Mouse (Mus musculus) layer of hippocampus, postnatal 14 days (tissue): ENCODE data around the gene Hopx. TPM values are rescaled to one million over a fixed set of nuclear protein-coding genes. Genes with fewer than 3 reads are reported as not detected.
"Not testable (repeated sequence)": the region's sequence is repeated elsewhere in the genome, so short reads cannot be mapped to it uniquely, and the experiment has no call there.

Source experiments
- DNase-seq, 2 experiments: peaks; one replicate each; pipeline ENCODE4 v3.0.0; 2021 to 2022; ENCODE audit warnings: low spot score in 2 of 2, mixed read lengths in 1 of 2
- total RNA-seq, 2 experiments: library from RNA; stranded (reverse); gene quantifications; 2 replicates each; pipeline ENCODE4 v1.2.3; 2021

Gene Hopx
- total RNA-seq, 2 experiments from 2014 or later = 64.5 to 92.8 TPM

DNA sequence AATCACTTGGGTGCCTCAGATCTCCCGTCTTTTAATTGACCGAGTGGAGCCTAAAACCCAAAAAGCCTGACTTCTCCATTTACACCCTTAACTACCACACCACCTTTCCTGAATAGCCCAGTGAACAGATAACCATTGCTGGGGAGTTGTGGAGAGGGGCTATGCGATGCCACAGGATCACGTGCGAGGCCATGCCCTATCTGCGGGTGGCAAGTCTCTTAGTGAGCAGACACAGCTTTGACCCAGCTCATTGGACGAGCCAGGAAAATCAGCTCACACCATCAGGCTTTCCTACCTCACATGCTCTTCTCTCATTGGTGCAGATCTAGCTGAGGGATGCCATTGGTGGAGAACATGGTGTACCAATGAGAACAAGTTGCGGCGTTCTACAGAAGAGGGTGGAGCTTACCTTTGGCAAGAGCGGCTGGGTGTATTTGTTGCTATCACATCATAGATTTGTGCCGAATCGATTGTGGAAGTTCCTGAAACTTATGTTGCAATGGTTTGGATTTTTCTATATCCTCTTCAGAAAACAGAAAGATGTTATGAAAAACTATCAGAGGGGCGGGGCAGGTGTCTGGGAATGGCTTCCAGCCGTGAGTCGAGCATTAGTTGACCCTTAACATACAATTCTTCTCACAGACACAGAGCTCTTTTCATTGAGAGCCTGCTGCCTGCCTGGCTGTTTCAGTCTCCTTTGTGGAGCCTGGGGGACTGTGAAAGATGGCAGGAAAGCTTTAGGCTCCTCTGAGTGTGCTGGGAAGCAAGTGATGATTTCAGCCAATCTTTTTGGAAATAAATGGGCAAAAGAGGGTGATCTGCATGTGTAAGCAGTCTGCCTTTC is 12.2 kb downstream of the Hopx start:
- DNase-seq = no peak

GRCm38 (mm10) chr5:77100691-77101090 is 14.2 kb downstream of the Hopx start:
- DNase-seq = no peak

- DNase-seq = no peak
Observed at GRCm38 (mm10) chr5:77099997-77100380, 14.9 kb downstream of the Hopx start.

DNA sequence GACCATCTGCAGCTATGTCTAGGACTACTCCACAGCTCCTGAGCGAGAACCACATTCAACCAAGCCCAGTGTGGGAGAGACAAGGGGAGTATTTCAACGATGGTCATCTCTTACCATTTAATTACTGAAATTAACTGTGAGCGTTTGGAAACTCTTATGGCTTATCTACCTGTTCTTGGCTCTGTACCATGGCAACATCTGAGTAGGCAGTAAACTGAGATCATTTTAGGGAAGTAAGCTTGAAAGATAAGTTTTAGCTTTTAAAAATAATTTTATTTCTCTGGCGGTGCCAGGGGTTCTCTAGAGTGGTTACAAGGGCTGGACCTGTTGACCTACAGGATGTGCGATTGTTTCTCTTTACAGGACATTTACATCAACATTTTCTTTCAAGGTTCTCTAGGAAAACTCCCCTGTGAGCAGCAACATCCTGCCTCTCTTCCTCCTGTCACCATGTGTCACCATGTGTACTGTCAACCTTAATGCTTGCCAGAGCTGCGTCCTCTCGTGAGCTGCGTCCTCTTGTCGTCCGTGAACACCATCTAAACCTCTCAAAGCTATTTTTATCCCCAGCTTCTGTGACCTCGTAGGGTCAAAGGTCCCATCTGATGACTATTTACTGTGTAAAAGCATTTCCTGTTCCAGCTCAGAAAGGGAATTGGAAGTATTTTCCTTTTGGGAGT is 15.5 kb downstream of the Hopx start:
- DNase-seq = no peak

GRCm38 (mm10) chr5:77098874-77099273 is 16.0 kb downstream of the Hopx start:
- DNase-seq = no peak

DNA sequence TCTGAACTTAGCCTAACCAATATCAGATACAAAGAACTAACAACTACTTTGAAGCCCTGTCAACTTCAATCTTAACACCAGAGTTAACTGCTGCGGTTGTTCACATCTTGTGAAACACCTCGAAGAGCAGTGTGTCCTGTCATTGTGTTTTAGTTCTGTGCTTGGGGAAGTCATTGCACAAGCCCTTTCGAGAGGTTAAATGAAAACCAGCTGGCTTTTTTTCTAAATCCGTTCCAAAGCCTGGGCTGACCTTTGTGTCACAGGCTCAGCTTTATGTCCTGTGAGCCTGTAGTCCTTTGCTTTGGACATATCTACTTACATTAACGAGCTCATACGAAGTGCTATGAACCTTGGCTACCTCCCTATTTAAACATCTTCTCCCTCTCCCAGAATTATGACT is 17.2 kb downstream of the Hopx start:
- DNase-seq = no peak

- not testable (repeated sequence) for DNase-seq
Observed at GRCm38 (mm10) chr5:77096194-77096593, 18.7 kb downstream of the Hopx start.

- DNase-seq = peak; percentile 62 to 71
Observed at GRCm38 (mm10) chr5:77094510-77095491, 20.1 kb downstream of the Hopx start.

GRCm38 (mm10) chr5:77093961-77094360 is 21.0 kb downstream of the Hopx start:
- DNase-seq = no peak

- no peak for DNase-seq
Observed at GRCm38 (mm10) chr5:77092531-77092930, 22.4 kb downstream of the Hopx start.

DNA sequence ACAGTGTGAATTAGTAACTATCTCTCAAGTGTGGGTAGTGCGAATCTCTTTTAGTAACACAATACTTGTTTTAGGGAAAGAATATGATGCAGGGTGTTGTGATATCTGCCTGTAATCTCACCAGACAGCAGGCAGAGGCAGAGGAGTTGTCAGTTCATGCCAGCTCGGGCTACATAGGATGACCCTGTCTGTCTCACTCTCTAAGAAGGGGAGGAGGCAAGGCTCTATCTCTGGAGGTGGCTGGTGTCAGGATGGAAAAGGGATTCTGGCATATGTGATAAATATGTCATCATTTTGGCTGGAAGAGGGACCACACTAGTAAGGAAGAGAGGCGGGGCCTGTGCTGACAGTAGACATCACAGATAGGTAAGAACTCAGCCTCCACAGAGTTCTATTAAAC is 23.0 kb downstream of the Hopx start:
- DNase-seq = no peak

DNA sequence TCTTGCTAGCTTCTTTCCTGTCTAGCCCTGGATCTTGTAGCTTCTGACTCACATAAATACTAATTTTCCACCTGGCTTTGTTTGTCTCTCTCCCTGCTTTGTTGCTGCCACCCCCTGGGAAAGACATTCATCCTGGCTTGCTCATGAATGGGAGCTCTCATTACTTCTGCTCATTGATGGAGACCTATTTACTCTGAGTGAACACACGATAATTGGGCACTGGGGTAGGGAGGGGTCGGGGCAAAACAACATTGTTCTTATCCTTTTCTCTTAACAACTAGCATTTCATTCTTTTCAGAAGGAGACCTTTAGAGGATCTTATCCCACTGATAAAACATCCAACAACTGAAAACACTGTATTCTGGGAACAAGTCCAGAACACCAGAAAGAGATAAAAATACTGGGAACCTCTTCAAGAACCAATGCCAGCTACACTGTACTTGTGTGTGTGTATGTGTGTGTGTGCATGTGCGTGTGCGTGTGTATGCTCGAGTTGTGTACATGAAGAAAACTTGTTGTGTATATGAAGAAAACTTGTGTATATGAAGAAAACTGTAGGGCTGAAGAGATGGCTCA is 24.3 kb downstream of the Hopx start:
- DNase-seq = peak in 1 of 2 experiments; percentile 41

- no peak for DNase-seq
Observed at GRCm38 (mm10) chr5:77089901-77090300, 25.0 kb downstream of the Hopx start.

DNA sequence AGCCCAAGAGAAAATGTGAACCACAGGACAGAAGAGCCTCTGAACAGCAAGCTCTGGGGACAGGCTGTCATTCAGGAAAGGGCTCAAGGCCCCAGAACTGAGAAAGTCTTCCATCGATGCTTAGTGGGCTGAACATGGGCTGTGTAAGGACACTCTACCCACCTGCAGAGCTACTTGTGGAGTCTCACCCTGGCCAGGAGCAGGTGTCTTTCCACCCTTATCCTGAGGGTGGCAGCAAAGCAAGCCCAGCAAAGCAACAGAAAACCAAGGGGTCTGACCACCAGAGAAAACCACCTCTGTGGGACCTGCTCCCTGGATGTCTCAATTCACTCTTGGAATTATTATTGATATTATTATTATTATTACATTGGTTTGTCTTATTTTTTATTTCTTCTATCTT is 25.6 kb downstream of the Hopx start:
- peak; percentile 46 to 54 for DNase-seq

- no peak for DNase-seq
Observed at GRCm38 (mm10) chr5:77087122-77087521, 27.8 kb downstream of the Hopx start.

DNA sequence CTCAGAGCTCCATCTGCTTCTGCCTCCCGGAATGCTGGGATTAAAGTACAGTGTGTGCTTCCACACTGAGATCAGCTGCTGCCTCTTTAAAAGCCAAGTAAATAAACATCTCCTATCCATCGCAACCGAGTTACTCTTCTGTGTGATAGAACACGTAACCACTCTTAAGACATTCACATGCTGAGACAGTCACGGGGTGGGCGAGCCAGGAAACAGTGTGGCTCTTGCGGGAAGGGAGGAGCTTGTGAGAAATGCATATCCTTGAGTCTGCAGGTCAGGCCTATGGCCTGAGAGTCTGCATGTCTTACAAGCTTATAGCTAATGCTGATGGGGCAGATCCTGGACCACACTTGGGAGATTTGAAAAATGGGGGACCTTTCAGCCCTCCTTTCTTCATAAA is 28.4 kb downstream of the Hopx start:
- DNase-seq = no peak

DNA sequence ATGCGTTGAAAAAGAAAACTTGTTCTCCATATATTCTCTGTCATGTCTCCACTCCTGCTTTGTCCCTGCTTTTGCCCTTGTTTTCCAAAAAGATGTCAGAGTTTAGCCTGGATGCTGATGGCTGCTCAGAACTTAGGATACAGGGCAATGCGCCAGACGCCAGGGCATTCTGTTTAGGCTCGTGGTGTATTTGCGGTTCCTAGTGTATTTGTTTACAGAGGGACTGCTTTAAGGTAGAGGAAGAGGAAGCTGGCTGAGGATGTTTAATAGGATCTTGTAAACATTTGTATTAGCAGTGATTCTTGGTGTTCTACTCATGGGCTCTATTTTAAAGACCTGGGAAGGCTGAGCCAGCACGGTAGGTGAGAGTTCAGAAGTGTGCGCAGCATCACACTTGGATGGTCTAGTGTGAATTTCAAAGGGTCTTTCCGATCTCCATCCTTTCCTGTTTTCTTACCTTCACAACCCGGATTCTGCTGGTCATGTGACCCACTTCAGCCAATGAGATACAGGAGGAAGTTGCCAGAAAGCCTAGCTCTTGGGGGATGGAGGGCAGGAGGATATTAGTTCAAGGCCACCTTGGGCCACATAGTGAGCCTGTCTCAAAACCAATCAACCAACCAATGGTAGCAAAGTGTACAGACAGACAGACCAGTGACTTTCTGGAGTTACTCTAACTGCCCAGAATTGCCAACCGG is 29.0 kb downstream of the Hopx start:
- no peak for DNase-seq

DNA sequence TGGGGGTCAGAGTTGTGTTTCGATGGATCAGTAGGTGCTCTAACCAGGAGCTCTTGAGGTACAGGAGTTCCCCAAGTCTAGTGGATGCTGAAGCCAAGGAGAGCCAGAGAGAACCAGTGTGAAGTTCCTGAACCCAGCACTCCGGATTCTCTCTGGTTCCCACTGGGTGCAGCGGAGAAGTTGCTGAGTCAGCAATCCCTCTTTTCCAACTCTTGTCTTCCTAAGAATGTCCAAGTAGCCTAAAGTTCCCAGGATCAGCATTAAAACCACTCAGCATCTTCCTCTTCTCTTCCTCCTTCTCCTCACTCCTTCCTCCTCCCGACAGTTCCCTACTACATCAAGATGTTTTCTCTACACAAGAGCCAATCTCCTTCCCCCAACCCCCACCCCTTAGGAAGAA is 30.5 kb downstream of the Hopx start:
- no peak for DNase-seq

DNA sequence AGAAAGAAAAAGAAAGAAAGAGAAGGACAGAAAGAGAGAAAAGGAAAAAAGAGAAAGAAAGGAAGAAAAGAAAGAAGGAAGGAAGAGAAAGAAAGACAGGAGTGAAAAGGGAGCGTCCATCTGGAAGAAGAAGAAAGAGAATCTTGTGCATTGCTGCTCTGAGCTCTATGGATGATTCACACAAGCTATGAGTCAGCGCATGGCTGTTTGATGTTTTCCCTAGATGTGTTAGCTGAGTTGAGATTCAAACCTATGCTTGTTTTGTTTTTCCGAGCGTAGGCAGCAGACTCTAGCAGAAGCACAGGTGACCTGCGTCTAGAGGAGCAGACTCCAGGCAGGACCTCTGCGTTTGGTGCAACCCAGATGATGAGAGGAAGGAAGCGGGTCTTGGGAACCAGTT is 32.2 kb downstream of the Hopx start:
- no peak for DNase-seq

- DNase-seq = no peak
Observed at GRCm38 (mm10) chr5:77080761-77081160, 34.2 kb downstream of the Hopx start.
